Mouse (Mus musculus): ENCODE results near the gene Gjb3. TPM values are rescaled to one million over a fixed set of nuclear protein-coding genes. Genes with fewer than 3 reads are reported as not detected.

Gjb3 gene
- total and polyA plus RNA-seq, 3 experiments = not detected

- H3K27me3 ChIP-seq (replicated peaks) = peaks cover 20% of the 10 kb centered on the region
- no peaks in the 10 kb centered on the region for H3K4me1 ChIP-seq (ENCODE audit: control insufficient read depth in 1 of 2, insufficient read depth in 2 of 2)
- TF ChIP-seq POLR2A (IDR thresholded peaks at IDR 0.05; ENCODE audit: low read depth, low read length) = no peak
- TF ChIP-seq CHD2 (IDR thresholded peaks at IDR 0.05; ENCODE audit: low read length) = no peak
- TF ChIP-seq JUN (IDR thresholded peaks at IDR 0.05; ENCODE audit: insufficient read depth, low read depth, low read length) = no peak
- TF ChIP-seq ZC3H11A (IDR thresholded peaks at IDR 0.05; ENCODE audit: low read depth, low read length) = no peak
- TF ChIP-seq POLR2AphosphoS2 (IDR thresholded peaks at IDR 0.05; ENCODE audit: low read depth, low read length) = no peak
- no peak for TF ChIP-seq MAX (IDR thresholded peaks at IDR 0.05; ENCODE audit: low read length)
- TF ChIP-seq GABPA (IDR thresholded peaks at IDR 0.05; ENCODE audit: insufficient replicate concordance, low read depth, low read length) = no peak
- no peak for TF ChIP-seq SMC3 (IDR thresholded peaks at IDR 0.05; ENCODE audit: low read depth, low read length)
- no peak for TF ChIP-seq TBP (conservative IDR thresholded peaks at IDR 0.05; ENCODE audit: low read depth, low read length)
- no peak for TF ChIP-seq ELF1 (IDR thresholded peaks at IDR 0.05; ENCODE audit: low read depth, low read length)
- no peak for TF ChIP-seq SIN3A (IDR thresholded peaks at IDR 0.05; ENCODE audit: low read length)
- TF ChIP-seq NELFE (IDR thresholded peaks at IDR 0.05; ENCODE audit: low read depth, low read length) = no peak
- TF ChIP-seq TCF12 (IDR thresholded peaks at IDR 0.05; ENCODE audit: low read depth, low read length) = no peak
- TF ChIP-seq MAZ (IDR thresholded peaks at IDR 0.05; ENCODE audit: low read depth, low read length) = no peak
- no peak for TF ChIP-seq BHLHE40 (IDR thresholded peaks at IDR 0.05; ENCODE audit: low read depth, low read length)
- no peak overlapping the region for H3K4me2 ChIP-seq (ENCODE audit: insufficient read depth, low read depth, poor library complexity, severe bottlenecking)
- no peak overlapping the region for H3K9ac ChIP-seq (ENCODE audit: insufficient read depth, low read depth)
- H3K27ac ChIP-seq (ENCODE audit: insufficient read depth, low read depth) = no peak overlapping the region
- dilution Hi-C loops (cut with MboI; ENCODE audit: extremely low pct_ligation_motif_present, extremely low pct_unique_long_range_greater_than_20kb, low sequenced_read_pairs) = no loop called here
- no peaks in the 10 kb centered on the region for H3K36me3 ChIP-seq (replicated peaks in 1 of 2; ENCODE audit: control insufficient read depth in 1 of 2, insufficient read depth in 1 of 2, low read length in 1 of 2)
- no peak for DNase-seq (ENCODE audit: extremely low read depth)
- H3K4me3 ChIP-seq (replicated peaks in 1 of 3; ENCODE audit: low read depth in 2 of 3, low read length in 2 of 3, poor library complexity in 1 of 3) = no peak overlapping the region
- in situ Hi-C loops (cut with MboI; ENCODE audit: low pct_ligation_motif_present, low pct_unique_long_range_greater_than_20kb, low sequenced_read_pairs) = no loop called here
- H3K79me2 ChIP-seq (replicated peaks; ENCODE audit: control insufficient read depth, extremely low read depth, insufficient read depth, poor library complexity, severe bottlenecking) = no peaks in the 10 kb centered on the region
- H3K9me3 ChIP-seq (replicated peaks; ENCODE audit: low read length) = no peaks in the 10 kb centered on the region
Measured at GRCm38 (mm10) chr4:127303796-127304195, 26.8 kb downstream of the Gjb3 start.

- Histone ChIP-seq H3K9me3 (replicated peaks; ENCODE audit: low read length) (no peaks in the 10 kb centered on the region), H3K4me1 (ENCODE audit: control insufficient read depth in 1 of 2, insufficient read depth in 2 of 2) (no peaks in the 10 kb centered on the region), H3K4me3 (replicated peaks in 1 of 3; ENCODE audit: low read depth in 2 of 3, low read length in 2 of 3, poor library complexity in 1 of 3) (no peak overlapping the region), H3K27ac (ENCODE audit: insufficient read depth, low read depth) (no peak overlapping the region), H3K36me3 (replicated peaks in 1 of 2; ENCODE audit: control insufficient read depth in 1 of 2, insufficient read depth in 1 of 2, low read length in 1 of 2) (no peaks in the 10 kb centered on the region), H3K27me3 (replicated peaks) (peaks cover 17% of the 10 kb centered on the region), H3K9ac (ENCODE audit: insufficient read depth, low read depth) (no peak overlapping the region), H3K79me2 (replicated peaks; ENCODE audit: control insufficient read depth, extremely low read depth, insufficient read depth, poor library complexity, severe bottlenecking) (no peaks in the 10 kb centered on the region), H3K4me2 (ENCODE audit: insufficient read depth, low read depth, poor library complexity, severe bottlenecking) (no peak overlapping the region)
- no peak for DNase-seq (ENCODE audit: extremely low read depth)
- no peak for TF ChIP-seq ZC3H11A (IDR thresholded peaks at IDR 0.05; ENCODE audit: low read depth, low read length)
- TF ChIP-seq KAT2A (IDR thresholded peaks at IDR 0.05; ENCODE audit: insufficient replicate concordance, low read length) = no peak
- dilution Hi-C loops (cut with MboI; ENCODE audit: extremely low pct_ligation_motif_present, extremely low pct_unique_long_range_greater_than_20kb, low sequenced_read_pairs) (no loop called here), in situ Hi-C loops (cut with MboI; ENCODE audit: low pct_ligation_motif_present, low pct_unique_long_range_greater_than_20kb, low sequenced_read_pairs) (no loop called here)
Measured at GRCm38 (mm10) chr4:127300503-127300902, 30.1 kb downstream of the Gjb3 start.

Measured in CH12.LX (cell line).